Mouse (Mus musculus): ENCODE measurements around the gene Plekho1.

Gene Plekho1

GRCm38 (mm10) chr3:96008463-96008862 is 12.7 kb upstream of the Plekho1 start:
- DNase-seq (ENCODE audit: low spot score in 2 of 2) = no peak

- no peak for DNase-seq (ENCODE audit: low spot score in 2 of 2)
Observed at GRCm38 (mm10) chr3:96001560-96001959, 5.8 kb upstream of the Plekho1 start.

GRCm38 (mm10) chr3:96000921-96001501 is 5.2 kb upstream of the Plekho1 start:
- DNase-seq (ENCODE audit: low spot score in 2 of 2) = no peak

- no peak for DNase-seq (ENCODE audit: low spot score in 2 of 2)
Observed at GRCm38 (mm10) chr3:96000080-96000632, 4.4 kb upstream of the Plekho1 start.

DNA sequence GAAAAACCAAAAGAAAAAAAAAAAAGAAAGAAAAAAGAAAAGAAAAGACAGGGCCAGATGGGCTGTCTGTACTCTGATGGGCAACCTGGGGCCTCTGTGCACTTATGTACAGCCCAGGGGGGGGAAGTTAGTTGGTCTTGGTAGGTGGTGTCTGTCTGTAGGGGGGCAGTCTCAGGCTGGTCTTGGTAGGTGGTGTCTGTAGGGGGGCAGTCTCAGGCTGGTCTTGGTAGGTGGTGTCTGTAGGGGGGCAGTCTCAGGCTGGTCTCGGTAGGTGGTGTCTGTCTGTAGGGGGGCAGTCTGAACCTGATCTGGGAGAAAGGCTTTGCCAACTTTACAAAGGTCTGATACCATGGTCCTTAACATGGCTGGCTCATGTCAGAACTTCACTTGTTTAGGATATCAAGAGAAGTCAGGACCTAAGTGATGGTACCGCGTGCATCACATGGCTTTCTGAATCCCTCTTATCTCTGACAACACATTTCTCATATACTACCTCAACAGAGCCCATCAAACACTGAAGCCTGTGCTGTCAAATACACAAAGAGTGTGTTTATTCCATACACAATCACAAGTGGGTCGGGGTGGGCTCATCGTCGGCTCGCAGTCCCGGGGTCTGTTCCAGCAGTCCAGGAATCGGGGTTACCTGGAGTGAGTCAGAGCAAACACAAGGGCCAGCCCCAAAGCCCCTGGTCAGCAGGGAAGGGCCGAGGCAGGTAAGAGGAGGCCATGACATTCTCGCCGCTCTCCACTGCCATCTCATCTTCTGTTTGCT is 3.7 kb upstream of the Plekho1 start:
- no peak for DNase-seq (ENCODE audit: low spot score in 2 of 2)

DNA sequence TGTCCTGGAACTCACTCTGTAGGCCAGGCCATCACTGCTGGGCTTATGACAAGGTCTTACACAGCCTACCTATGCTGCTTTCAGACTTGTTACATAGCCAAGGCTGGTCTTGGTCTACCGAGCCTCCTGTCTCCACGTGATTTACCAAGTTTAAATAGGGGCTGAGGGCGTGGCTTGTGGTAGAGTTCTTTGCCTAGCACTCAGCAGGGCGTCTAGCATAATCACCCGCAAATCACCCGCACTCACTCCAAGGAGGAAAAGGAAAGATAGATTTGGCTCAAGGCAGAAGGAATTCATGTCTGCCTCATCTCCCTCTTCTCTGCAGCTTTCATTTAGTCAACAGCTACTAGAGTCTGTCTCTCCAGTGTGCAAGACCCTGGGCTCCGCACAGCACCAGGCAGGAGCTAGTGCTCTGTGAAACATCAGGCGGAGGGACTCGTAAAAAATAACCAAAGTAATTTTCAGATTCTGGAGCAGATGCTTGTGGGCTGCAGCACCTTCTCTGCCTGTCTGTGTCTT is 1.5 kb upstream of the Plekho1 start:
- no peak for DNase-seq (ENCODE audit: low spot score in 2 of 2)

GRCm38 (mm10) chr3:95996451-95997073 is 761 bp upstream of the Plekho1 start:
- no peak for DNase-seq (ENCODE audit: low spot score in 2 of 2)

GRCm38 (mm10) chr3:95994975-95995801 is 613 bp downstream of the Plekho1 start:
- no peak for DNase-seq (ENCODE audit: low spot score in 2 of 2)

DNA sequence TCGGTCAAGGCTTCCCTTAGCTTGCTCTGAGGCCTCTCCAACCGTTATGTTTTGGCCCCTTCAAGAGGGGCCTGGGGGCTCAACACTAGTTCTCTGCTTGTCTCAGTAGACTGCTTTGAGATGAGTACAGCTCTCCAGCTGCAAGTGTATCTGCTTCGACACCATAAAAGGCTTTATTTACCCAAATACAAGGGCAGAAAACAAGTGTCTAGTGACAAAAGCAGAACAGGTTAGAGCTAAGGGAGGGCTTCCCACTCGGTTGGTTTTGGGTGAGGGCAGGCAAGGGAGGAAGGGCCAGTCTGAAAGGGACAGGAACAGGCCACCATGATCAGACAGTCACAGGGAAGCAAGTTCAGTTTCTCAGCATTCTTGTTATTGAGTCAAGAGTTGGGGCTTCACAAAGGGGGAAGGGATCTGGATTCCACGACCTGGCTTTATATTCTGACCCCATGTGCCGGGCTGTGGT is 1.4 kb downstream of the Plekho1 start:
- DNase-seq (ENCODE audit: low spot score in 2 of 2) = no peak

DNA sequence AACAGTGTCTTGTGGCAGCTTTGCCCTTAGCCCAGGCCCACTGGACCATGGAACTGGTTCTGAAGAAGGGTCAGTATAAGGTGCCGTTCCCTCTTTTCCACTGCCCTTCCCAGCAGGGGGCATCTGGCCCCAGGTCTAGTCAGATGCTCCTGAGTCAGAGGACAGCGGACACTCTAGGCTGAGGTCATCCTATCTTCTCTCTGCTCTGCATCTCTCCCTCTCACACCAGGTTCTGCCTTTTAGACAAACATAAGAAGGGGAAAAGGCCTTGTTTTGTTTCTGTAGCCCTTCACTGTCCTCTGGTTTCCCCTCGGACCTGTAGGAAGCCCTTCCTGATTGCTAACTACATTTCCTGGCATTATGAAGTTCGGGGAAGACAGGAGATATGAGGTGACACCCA is 1.9 kb downstream of the Plekho1 start:
- no peak for DNase-seq (ENCODE audit: low spot score in 2 of 2)

DNA sequence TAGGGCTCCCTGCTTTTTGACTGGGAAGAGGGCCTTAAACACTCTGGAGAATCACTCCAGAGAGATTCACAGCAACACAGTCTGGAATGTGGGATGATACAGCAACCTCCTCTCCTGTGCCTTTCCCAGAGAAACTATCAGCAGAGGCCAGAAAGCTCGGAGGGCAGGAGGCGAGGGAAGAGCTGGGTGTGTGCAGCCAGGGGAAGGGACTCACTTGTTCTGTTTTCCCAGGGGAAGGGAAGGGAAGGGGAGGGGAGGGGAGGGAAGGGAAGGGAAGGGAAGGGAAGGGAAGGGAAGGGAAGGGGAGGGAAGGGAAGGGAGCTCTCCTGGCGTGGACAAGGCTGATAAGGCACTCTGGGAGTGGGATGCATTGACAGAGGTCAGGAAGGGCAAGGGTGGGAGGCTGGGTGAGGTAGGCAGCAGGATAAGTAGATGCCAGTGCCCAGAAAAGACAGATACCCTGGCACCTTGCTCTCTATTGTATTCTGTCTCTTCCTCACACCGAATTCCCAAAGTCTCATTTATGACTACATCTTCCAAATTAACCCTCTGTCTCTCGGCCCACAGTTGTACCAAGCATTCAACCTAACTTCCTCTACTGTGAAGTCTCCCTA is 2.7 kb downstream of the Plekho1 start:
- no peak for DNase-seq (ENCODE audit: low spot score in 2 of 2)

- DNase-seq (ENCODE audit: low spot score in 2 of 2) = no peak
Observed at GRCm38 (mm10) chr3:95990413-95990941, 5.3 kb downstream of the Plekho1 start.

DNA sequence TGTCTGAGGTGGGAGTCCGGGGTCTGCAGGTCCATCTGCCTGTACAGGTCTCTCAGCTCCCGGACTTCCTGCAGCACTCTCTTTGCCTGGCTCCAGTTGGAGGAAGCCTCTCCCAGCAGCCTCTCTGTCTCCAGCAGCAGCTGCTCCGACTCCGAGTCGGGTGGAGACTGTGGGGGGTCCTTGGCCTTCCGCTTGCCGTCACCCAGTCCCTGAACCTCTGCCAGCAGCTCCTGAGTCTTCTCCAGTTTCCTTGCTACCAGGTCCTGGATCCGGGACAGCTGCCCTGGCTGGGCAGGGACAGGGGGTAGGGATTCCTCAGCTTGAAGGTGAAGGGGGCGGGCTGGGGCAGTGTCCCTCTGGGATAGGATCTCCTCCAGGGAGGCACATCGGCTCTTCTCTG is 6.8 kb downstream of the Plekho1 start:
- no peak for DNase-seq (ENCODE audit: low spot score in 2 of 2)

- DNase-seq (ENCODE audit: low spot score in 2 of 2) = no peak
Observed at GRCm38 (mm10) chr3:95988138-95988537, 7.7 kb downstream of the Plekho1 start.

DNA sequence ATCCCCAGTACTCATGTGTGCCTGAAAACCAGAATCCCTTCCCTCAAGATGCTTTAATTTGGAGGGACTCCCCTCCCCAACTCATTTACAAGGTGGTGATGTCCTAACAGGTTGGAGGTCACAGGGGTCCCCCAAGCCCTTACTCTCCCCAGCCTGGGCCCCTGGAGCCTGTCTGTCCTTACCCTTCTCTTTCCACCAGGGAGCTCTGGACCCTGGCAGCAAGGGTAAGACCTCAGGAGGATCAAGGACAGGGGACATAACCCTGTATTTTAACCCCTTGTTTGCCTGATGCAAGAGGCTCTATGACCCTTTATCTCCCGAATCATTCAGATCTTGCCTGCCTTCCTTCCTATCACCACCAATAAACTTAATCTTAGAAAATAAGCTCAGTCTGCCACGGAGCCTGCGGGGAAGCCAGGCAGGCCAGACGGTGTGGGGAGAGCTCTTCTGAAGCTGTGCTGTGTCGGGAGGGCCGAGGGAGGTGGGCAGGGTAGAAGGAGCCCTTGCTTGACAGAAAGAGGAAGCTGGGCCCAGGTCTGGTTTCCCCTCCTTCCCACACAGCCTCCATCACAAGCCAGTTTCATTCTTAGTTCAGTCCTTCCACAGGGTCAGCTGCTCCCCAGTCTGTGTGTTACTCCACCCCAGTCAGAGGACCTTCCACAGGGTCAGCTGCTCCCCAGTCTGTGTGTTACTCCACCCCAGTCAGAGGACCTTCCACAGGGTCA is 8.3 kb downstream of the Plekho1 start:
- no peak for DNase-seq (ENCODE audit: low spot score in 2 of 2)

- DNase-seq (ENCODE audit: low spot score in 2 of 2) = no peak
Observed at GRCm38 (mm10) chr3:95986984-95987383, 8.8 kb downstream of the Plekho1 start.

- DNase-seq (ENCODE audit: low spot score in 2 of 2) = no peak
Observed at GRCm38 (mm10) chr3:95986001-95986622, 9.7 kb downstream of the Plekho1 start.

GRCm38 (mm10) chr3:95985209-95986000 is 10.4 kb downstream of the Plekho1 start:
- no peak for DNase-seq (ENCODE audit: low spot score in 2 of 2)

DNA sequence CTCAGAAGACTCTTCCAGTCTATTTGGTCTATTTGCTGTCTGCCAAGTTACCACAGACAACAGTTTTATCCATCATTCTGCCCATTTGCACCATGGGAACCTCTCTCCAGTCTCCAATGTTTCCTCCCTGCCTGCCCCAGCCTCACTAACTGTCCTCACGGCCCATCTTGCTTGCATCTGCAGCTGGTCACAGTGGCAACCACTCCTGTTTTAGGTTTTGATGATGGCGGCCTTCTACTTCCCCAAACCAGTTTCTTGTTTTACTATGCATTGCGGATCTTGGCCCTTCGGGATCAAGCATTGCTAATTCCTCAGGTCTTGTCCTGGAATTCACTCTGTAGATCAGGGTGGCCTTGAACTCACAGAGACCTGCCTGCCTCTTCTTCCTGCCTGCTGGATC is 13.7 kb downstream of the Plekho1 start:
- no peak for DNase-seq (ENCODE audit: low spot score in 2 of 2)

Measured in frontal cortex, postnatal 25 days (tissue).